Mouse (Mus musculus): Measurements from ENCODE around the gene Kif15. TPM values are rescaled to one million over a fixed set of nuclear protein-coding genes. Genes with fewer than 3 reads are reported as not detected.

Kif15 gene
- polyA plus RNA-seq (2016; fragmentation: Nextera tagmentation; extraction: Ambion mirVana): 109 and 114 TPM in 2 replicates

DNA sequence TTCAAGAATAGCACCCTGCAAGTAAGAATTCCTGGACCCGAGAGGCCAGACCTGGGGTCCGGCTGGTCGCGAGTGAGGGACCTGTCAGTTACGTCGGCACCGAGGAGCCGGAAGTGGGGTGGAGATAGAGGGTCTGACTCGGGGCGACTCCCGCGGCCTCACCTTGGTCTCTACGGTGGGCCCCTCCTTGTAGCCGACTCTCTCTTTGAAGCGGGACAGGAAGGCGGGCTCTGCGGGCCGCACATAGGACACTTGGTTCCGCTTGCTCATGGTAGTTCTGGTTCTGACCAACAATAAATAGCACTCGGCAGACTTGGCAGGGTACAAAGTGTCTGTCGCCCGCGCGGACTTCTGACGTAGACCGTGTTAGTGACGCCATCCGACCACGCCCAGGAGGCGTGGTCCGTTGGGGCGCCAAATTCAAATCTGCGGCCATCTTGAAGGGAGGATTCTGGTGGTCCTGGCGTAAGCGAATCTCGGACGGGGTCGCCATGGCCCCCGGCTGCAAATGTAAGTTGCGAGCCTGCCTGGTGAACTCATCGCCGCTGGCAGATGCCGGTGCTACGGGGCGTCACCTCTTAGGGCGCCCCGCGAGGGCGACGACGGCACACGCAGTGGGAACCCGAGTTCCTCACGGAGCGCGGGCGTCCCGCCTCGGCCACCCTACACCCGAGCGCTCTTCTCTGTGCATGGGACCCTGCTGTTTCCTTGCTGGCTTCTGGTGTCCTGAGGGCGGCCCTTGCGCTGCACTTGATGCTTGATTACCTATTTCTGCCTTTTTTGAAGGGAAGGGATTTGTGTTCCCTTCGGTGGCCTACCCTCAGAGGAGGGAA is at the start of gene Kif15, which contains the start of gene 1110059G10Rik:
Kif15 (plus strand) TSS at position 404 of the 833 bp plus-strand sequence.
1110059G10Rik (minus strand) TSS at position 358 of the 833 bp plus-strand sequence.
- H3K4me1 ChIP-seq: peaks cover 28% of the 10 kb centered on the region
- H3K27me3 ChIP-seq (ENCODE audit: poor library complexity, severe bottlenecking): no peaks in the 10 kb centered on the region
- under 1% methylated on average over 64 of the region's 64 CpGs for WGBS
- H3K27ac ChIP-seq: peak within 1 kb of the TSS; percentile 94
- DNase-seq (ENCODE audit: extremely low spot score, low spot score): peak; percentile 96
- peaks cover 42% of the 10 kb centered on the region for H3K36me3 ChIP-seq (replicated peaks)
- H3K9me3 ChIP-seq: 0 out of 2 replicates have a peak, but pooled peaks cover under 1% of the 10 kb centered on the region
- H3K4me3 ChIP-seq: peak within 1 kb of the TSS; percentile 80

DNA sequence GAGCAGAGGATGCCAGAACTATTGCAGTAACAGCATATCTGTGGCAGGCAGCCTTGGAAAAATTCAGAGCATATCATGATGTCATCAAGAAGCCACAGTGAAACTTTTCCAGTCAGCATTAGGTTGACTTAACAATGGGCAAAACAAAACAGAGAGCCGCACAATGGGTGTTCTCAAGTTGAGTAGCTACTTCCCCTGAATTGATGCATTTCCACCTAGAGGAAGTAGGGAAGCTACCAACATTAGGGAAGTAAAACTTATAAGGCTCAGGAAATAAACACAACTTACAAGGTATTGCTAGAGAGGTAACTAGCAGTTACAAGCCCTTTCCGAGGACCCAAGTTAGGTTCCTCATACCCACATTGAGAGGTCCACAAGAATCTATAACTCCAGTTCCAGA is 49.8 kb upstream of the Kif15 start:
- peaks cover 26% of the 10 kb centered on the region for H3K36me3 ChIP-seq (replicated peaks)
- no peaks in the 10 kb centered on the region for H3K27me3 ChIP-seq (ENCODE audit: poor library complexity, severe bottlenecking)
- no peak overlapping the region for H3K4me3 ChIP-seq
- H3K9me3 ChIP-seq: peaks cover 4% of the 10 kb centered on the region
- DNase-seq (ENCODE audit: extremely low spot score, low spot score): no peak
- no peak overlapping the region for H3K27ac ChIP-seq
- 95% methylated on average over 2 of the region's 2 CpGs for WGBS
- peaks cover 11% of the 10 kb centered on the region for H3K4me1 ChIP-seq

DNA sequence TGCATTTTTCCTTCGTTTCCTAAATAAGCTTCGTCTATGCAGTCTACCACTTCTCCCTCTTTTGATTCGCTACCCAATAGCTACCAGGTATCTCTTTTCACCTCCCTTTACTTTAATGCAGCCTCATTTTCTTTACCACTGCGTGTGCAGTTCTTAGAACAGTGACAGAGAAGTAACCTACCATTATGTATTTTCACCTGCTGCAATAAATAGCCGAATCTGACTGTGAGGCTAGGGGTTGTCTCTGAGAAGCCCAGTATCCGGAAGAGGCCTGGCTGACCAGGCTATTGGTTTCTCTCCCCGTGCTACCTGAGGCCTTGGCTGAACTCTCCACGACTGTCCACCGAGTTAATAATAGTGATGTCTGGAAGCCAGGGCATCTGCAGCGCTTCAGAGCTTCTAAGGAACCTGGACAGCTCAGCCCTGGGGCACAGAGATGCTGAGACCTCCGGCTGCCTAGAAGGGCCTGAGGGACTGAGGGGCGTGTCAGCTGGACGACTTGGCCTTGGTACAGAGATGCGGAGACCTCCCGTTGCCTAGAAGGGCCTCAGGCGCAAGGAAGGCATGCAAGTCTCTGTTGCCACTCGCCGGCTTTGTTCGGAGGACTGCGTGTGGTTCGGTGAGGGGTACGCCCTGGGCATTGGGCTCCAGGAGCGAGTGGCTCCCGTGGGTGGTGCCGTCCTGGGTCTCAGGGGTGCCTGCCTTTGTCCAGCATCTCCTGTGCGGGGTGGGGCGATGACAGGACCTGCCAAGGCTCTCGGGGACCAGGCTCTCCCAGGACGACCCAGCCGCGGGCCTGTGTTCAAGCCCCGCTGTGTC is 47.9 kb upstream of the Kif15 start:
- Histone ChIP-seq H3K4me1 (peaks cover 11% of the 10 kb centered on the region), H3K9me3 (peaks cover 10% of the 10 kb centered on the region), H3K27ac (peak overlapping the region; percentile 90), H3K4me3 (peak overlapping the region; percentile 68), H3K36me3 (replicated peaks) (peaks cover 31% of the 10 kb centered on the region), H3K27me3 (ENCODE audit: poor library complexity, severe bottlenecking) (no peaks in the 10 kb centered on the region)
- peak; percentile 86 for DNase-seq (ENCODE audit: extremely low spot score, low spot score)
- 13% methylated on average over 32 of the region's 32 CpGs for WGBS

GRCm38 (mm10) chr9:122922436-122922835 is 28.4 kb upstream of the Kif15 start:
- H3K27ac ChIP-seq: peak overlapping the region; percentile 97
- peaks cover 14% of the 10 kb centered on the region for H3K4me1 ChIP-seq
- no peaks in the 10 kb centered on the region; the same call in none of the 2 replicates for H3K27me3 ChIP-seq (ENCODE audit: poor library complexity, severe bottlenecking)
- no peak for DNase-seq (ENCODE audit: extremely low spot score, low spot score)
- peak overlapping the region; percentile 93 for H3K4me3 ChIP-seq
- 21% methylated on average over 3 of the region's 3 CpGs for WGBS
- H3K36me3 ChIP-seq (replicated peaks): peaks cover 33% of the 10 kb centered on the region
- no peaks in the 10 kb centered on the region for H3K9me3 ChIP-seq

- Histone ChIP-seq H3K4me3 (peak within 1 kb of the TSS; percentile 93), H3K27ac (peak within 1 kb of the TSS; percentile 97), H3K27me3 (ENCODE audit: poor library complexity, severe bottlenecking) (no peaks in the 10 kb centered on the region; the same call in none of the 2 replicates), H3K4me1 (peaks cover 14% of the 10 kb centered on the region), H3K9me3 (no peaks in the 10 kb centered on the region), H3K36me3 (replicated peaks) (peaks cover 38% of the 10 kb centered on the region)
- WGBS: under 1% methylated on average over 43 of the region's 43 CpGs
- DNase-seq (ENCODE audit: extremely low spot score, low spot score): peak; percentile 91
Observed at GRCm38 (mm10) chr9:122922936-122923381, 27.9 kb upstream of the Kif15 start, which contains the start of gene Zfp105. Gene Zfp105 (plus strand): TSS chr9:122923072.

- Histone ChIP-seq H3K4me3 (no peak overlapping the region), H3K9me3 (peaks cover 26% of the 10 kb centered on the region), H3K4me1 (peaks cover 1% of the 10 kb centered on the region), H3K27ac (no peak overlapping the region), H3K27me3 (ENCODE audit: poor library complexity, severe bottlenecking) (no peaks in the 10 kb centered on the region), H3K36me3 (replicated peaks) (peaks cover 94% of the 10 kb centered on the region)
- DNase-seq (ENCODE audit: extremely low spot score, low spot score): no peak
- WGBS: 92% methylated on average over 3 of the region's 3 CpGs
Observed at GRCm38 (mm10) chr9:122928915-122929314, 21.9 kb upstream of the Kif15 start.

GRCm38 (mm10) chr9:122998406-122999192 is 47.8 kb downstream of the Kif15 start:
- H3K27me3 ChIP-seq (ENCODE audit: poor library complexity, severe bottlenecking): no peaks in the 10 kb centered on the region
- WGBS: 92% methylated on average over 10 of the region's 10 CpGs
- no peak overlapping the region for H3K27ac ChIP-seq
- no peak overlapping the region for H3K4me3 ChIP-seq
- no peaks in the 10 kb centered on the region for H3K9me3 ChIP-seq
- H3K36me3 ChIP-seq (replicated peaks): peaks cover 97% of the 10 kb centered on the region
- H3K4me1 ChIP-seq: no peaks in the 10 kb centered on the region
- DNase-seq (ENCODE audit: extremely low spot score, low spot score): no peak

- Histone ChIP-seq H3K36me3 (replicated peaks) (peaks cover 97% of the 10 kb centered on the region), H3K27ac (no peak overlapping the region), H3K4me1 (no peaks in the 10 kb centered on the region), H3K4me3 (no peak overlapping the region), H3K27me3 (ENCODE audit: poor library complexity, severe bottlenecking) (no peaks in the 10 kb centered on the region), H3K9me3 (no peaks in the 10 kb centered on the region)
- DNase-seq (ENCODE audit: extremely low spot score, low spot score): no peak
- 97% methylated on average over 4 of the region's 4 CpGs for WGBS
Observed at GRCm38 (mm10) chr9:122999193-122999586, 48.3 kb downstream of the Kif15 start.

DNA sequence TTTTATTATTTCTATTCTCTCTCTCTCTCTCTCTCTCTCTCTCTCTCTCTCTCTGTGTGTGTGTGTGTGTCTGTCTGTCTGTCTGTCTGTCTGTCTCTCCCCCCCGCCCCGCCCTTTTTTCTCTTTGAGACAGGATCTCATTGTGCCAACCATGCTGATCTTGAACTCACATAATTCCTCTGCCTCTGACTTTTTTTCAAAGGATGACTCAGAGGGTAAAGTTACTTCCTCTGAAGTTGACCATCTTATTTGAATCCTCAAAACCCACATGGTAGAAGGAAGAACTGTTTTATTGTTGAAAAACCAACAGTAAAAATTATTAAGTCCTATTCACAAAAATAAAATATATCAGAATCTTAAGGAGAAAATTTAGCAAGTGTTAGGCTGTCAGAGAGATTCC is 53.9 kb downstream of the Kif15 start:
- no peak for DNase-seq (ENCODE audit: extremely low spot score, low spot score)
- Histone ChIP-seq H3K9me3 (no peaks in the 10 kb centered on the region), H3K27me3 (ENCODE audit: poor library complexity, severe bottlenecking) (no peaks in the 10 kb centered on the region), H3K36me3 (replicated peaks) (peaks cover 100% of the 10 kb centered on the region), H3K4me3 (no peak overlapping the region), H3K27ac (no peak overlapping the region), H3K4me1 (no peaks in the 10 kb centered on the region)
- 94% methylated on average over 2 of the region's 2 CpGs for WGBS

DNA sequence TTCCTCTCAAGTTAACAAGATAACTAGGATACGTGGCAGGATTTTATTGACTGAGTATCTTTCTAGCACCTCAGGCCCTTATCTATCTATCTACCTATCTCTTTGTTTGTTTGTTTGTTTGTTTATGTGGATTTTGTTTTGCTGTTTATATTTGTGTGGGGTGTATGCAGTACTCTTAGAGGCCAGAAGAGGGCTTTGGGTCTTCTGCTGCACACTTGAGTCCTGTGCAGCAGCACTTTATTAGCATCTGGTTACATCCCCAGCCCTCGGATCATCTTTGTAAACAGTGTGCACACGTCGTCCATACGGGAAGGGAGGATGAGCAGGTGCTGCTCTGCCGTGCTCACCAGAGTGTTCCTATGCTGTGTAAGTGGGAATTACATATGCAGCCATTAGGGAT is 55.2 kb downstream of the Kif15 start:
- Histone ChIP-seq H3K4me1 (no peaks in the 10 kb centered on the region), H3K9me3 (no peaks in the 10 kb centered on the region), H3K27me3 (ENCODE audit: poor library complexity, severe bottlenecking) (no peaks in the 10 kb centered on the region), H3K36me3 (replicated peaks) (peaks cover 100% of the 10 kb centered on the region), H3K27ac (no peak overlapping the region), H3K4me3 (no peak overlapping the region)
- 95% methylated on average over 6 of the region's 6 CpGs for WGBS
- no peak for DNase-seq (ENCODE audit: extremely low spot score, low spot score)

GRCm38 (mm10) chr9:123020995-123021631 is 70.3 kb downstream of the Kif15 start, which contains the start of gene Tmem42:
Gene Tmem42 (plus strand): TSS chr9:123021326.
- Histone ChIP-seq H3K36me3 (replicated peaks) (peaks cover 32% of the 10 kb centered on the region), H3K27ac (peak within 1 kb of the TSS; percentile 97), H3K27me3 (ENCODE audit: poor library complexity, severe bottlenecking) (peaks cover 6% of the 10 kb centered on the region; the same call in 1 of the 2 replicates), H3K9me3 (no peaks in the 10 kb centered on the region), H3K4me1 (peaks cover 25% of the 10 kb centered on the region), H3K4me3 (peak within 1 kb of the TSS; percentile 80)
- DNase-seq (ENCODE audit: extremely low spot score, low spot score): peak; percentile 87
- WGBS: under 1% methylated on average over 58 of the region's 69 CpGs

Data from forebrain, embryonic 10.5 days (tissue).